Mouse (Mus musculus) heart, adult 2 months (tissue): ENCODE data around the gene Hcrtr1. TPM values are rescaled to one million over a fixed set of nuclear protein-coding genes. Genes with fewer than 3 reads are reported as not detected.
A peak's percentile ranks its signal among the peaks of the same experiment; 100 is the strongest.

Experiments
- DNase-seq, 2 experiments: peaks; one replicate each; pipeline ENCODE4 v3.0.0; 2021
- H3K27ac ChIP-seq: fragments of 200-600 bp; 2 replicates; pipeline ENCODE4 v1.8.1; 2022
- H3K27me3 ChIP-seq: fragments of 200-500 bp; 2 replicates; pipeline ENCODE4 v1.6.1; 2012; ENCODE audit warnings: mild to moderate bottlenecking, low read length, inconsistent platforms, mixed read lengths; ENCODE audit not compliant: control insufficient read depth, insufficient read depth
- H3K36me3 ChIP-seq: fragments of 200-500 bp; 2 replicates; pipeline ENCODE4 v1.6.1; 2012; ENCODE audit warnings: low read length, inconsistent platforms; ENCODE audit not compliant: control insufficient read depth, insufficient read depth
- H3K4me1 ChIP-seq: fragments of 200-500 bp; 2 replicates; pipeline ENCODE4 v1.6.1; 2011; ENCODE audit warnings: low read length; ENCODE audit not compliant: control insufficient read depth, insufficient read depth
- H3K4me3 ChIP-seq: fragments of 200-600 bp; 2 replicates; pipeline ENCODE4 v1.8.1; 2022
- H3K79me2 ChIP-seq: fragments of 200-500 bp; replicated peaks from 2 replicates; pipeline ENCODE4 v1.6.1; 2012; ENCODE audit warnings: mild to moderate bottlenecking, inconsistent platforms, low read length, moderate library complexity, mixed read lengths; ENCODE audit not compliant: control insufficient read depth, insufficient read depth
- H3K9ac ChIP-seq: fragments of 200-500 bp; 2 replicates; pipeline ENCODE4 v1.6.1; 2012; ENCODE audit warnings: low read depth, mild to moderate bottlenecking, control low read depth, inconsistent platforms, low read length, mixed read lengths
- CTCF ChIP-seq: fragments of 200-600 bp; IDR thresholded peaks from 2 replicates; pipeline ENCODE4 v1.8.1; 2022; ENCODE audit warnings: antibody characterized with exemption, mild to moderate bottlenecking, moderate library complexity
- EP300 ChIP-seq: fragments of 200-500 bp; IDR thresholded peaks from 2 replicates; pipeline ENCODE4 v1.6.1; 2011; ENCODE audit warnings: low read depth, low read length, control low read depth; ENCODE audit not compliant: insufficient read depth
- POLR2A ChIP-seq: fragments of 200-500 bp; IDR thresholded peaks from 2 replicates; pipeline ENCODE4 v1.6.1; 2011; ENCODE audit warnings: mild to moderate bottlenecking, low read depth, low read length, control low read depth; ENCODE audit not compliant: insufficient read depth
- WGBS: fragments of 180-500 bp; shearing (Covaris S2); methylation state at CpG from one replicate; pipeline ENCODE4 v1.1.7; 2018; 5-methylcytosine and 5-hydroxymethylcytosine counted together
- intact Hi-C: fragments of 180-260 bp; cut with DNase I; formaldehyde crosslinking; loops from one replicate; pipeline ENCODE4 v1.15.1; 2025
- polyA plus RNA-seq: library from polyadenylated mRNA; depleted of rRNA; stranded (reverse); fragments of >200 nt; gene quantifications from 2 replicates; pipeline ENCODE4 v1.2.3, GENCODE M21; 2012
- total RNA-seq, 2 experiments: library from RNA; stranded (reverse); gene quantifications; 2 replicates each; pipeline ENCODE4 v1.2.3; 2021

Gene Hcrtr1
- total and polyA plus RNA-seq, 3 experiments, result 0.27 TPM; not detected in 2

DNA sequence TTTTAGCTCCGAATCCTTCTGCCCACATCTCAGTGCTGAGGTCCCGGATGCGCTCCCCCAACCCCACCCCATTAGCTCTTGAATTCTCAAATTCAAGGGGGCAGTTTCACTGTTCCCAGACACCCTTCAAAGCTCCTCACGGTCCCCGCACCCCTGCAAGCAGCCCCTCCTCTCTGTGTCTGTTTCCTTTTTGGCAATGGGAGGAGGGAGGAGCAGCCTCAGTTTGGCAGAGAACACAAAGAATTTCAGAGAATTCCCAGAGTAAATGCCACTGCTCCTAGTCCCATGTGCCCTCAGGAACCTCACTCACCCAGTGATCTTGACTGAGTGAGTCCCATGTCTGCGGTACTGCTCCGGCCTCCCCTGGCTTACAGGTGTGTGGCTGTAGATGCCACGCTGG lies 27.4 kb upstream of the Hcrtr1 start:
- Histone ChIP-seq H3K27me3 (no peaks in the 10 kb centered on the region), H3K9ac (peak overlapping the region; percentile 32; the same call in 1 of the 2 replicates), H3K79me2 (no peaks in the 10 kb centered on the region), H3K27ac (peak overlapping the region; percentile 80), H3K36me3 (peaks cover 5% of the 10 kb centered on the region), H3K4me1 (peaks cover 34% of the 10 kb centered on the region), H3K4me3 (no peak overlapping the region)
- TF ChIP-seq POLR2A, result peak; percentile 39; the same call in 1 of the 2 replicates
- no peak for TF ChIP-seq CTCF
- WGBS, result 45% methylated on average over 8 of the region's 8 CpGs
- intact Hi-C loops, result no loop called here
- peak in 1 of 2 experiments; percentile 38 for DNase-seq

DNA sequence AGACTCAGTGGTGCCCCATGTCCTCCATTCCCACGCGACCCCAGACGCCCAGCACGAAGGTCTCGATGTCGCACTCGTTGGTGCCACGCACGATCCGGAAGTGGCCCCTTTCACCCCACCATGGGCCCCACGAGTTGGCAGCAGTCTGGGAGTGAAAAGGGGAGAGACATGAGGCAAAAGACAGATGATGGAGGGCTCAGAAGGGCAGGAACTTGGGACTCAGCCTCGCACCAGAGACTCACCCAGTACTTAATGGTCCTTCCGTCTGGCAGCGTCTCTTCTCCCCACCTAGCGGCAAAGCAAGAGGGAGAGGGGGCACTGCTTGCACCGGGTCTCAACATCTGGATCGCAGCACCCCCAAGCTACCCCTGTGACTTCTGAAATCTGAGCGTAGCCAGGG lies 26.9 kb upstream of the Hcrtr1 start:
- Histone ChIP-seq H3K36me3 (peaks cover 5% of the 10 kb centered on the region), H3K9ac (no peak overlapping the region), H3K27ac (peak overlapping the region; percentile 80), H3K4me3 (no peak overlapping the region), H3K27me3 (no peaks in the 10 kb centered on the region), H3K4me1 (peaks cover 34% of the 10 kb centered on the region), H3K79me2 (no peaks in the 10 kb centered on the region)
- DNase-seq, result no peak
- intact Hi-C loops, result no loop called here
- TF ChIP-seq CTCF, result no peak
- TF ChIP-seq EP300, result no peak
- no peak for TF ChIP-seq POLR2A
- WGBS, result 85% methylated on average over 18 of the region's 18 CpGs

DNA sequence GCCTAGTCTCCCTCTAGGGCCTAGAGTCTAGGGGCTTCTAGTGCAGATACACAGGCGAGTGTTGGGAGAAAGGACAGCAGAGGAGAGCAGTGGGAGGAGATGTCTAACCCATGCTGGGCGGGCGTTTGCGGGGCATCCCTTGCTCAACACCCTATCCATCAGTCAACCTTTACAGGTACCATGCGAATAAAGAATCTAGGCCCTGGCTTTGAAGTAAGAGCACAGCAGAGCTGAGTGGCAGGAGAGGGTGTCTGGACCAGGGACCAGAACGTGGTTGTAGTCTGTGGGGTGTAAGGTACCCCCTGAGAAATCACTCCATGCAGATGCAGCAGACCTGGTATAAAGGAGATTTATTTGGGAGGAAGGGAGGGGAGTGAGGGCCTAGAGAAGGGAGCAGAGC lies 25.0 kb upstream of the Hcrtr1 start:
- Histone ChIP-seq H3K4me3 (no peak overlapping the region), H3K27me3 (no peaks in the 10 kb centered on the region), H3K9ac (no peak overlapping the region), H3K79me2 (no peaks in the 10 kb centered on the region), H3K27ac (peak overlapping the region; percentile 75), H3K4me1 (peaks cover 25% of the 10 kb centered on the region), H3K36me3 (peaks cover 5% of the 10 kb centered on the region)
- no peak for DNase-seq
- TF ChIP-seq CTCF, result no peak
- no peak for TF ChIP-seq POLR2A
- TF ChIP-seq EP300, result no peak
- 81% methylated on average over 6 of the region's 6 CpGs for WGBS
- intact Hi-C loops, result no loop called here

DNA sequence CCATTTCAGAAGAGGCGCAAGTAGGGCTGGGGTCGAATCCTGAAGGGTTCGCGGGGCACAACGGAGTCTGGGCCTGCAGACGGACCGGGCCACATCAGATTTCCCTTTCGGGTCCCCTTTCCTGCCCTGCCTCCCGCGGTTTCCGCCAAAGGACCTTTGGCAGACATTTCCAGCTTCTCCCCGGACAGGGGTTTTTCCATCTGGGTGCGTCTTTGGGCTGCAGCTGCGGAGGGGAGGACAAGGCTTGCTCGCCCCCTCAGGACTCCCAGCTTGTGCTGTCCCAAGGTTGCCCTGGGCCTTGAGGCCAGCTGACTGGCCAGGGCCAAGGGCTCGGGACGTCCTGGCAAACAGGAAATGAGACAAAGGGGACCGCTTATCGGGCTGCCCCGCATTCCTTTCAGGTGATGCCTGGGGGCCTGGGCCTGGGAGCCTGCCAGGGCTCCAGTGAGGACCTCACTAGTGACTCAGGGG lies 24.3 kb upstream of the Hcrtr1 start:
- peak; percentile 56; the same call in 1 of the 2 replicates for TF ChIP-seq POLR2A
- TF ChIP-seq CTCF, result no peak
- 0 out of 2 replicates have a peak, but pooled peaks have one; percentile 14 for TF ChIP-seq EP300
- H3K36me3 ChIP-seq, result peaks cover 5% of the 10 kb centered on the region
- H3K79me2 ChIP-seq, result no peaks in the 10 kb centered on the region
- H3K4me3 ChIP-seq, result peak overlapping the region; percentile 0
- H3K27me3 ChIP-seq, result no peaks in the 10 kb centered on the region
- DNase-seq, result peak; percentile 72 to 78
- intact Hi-C loops, result loop anchor here (1.0 to 2.0 kb wide), 2 partner anchors 12 to 25 kb away; partner anchors contain the start of genes Hcrtr1 and Tinagl1
- H3K27ac ChIP-seq, result peak overlapping the region; percentile 75
- 6% methylated on average over 20 of the region's 20 CpGs for WGBS
- peaks cover 19% of the 10 kb centered on the region for H3K4me1 ChIP-seq
- peak overlapping the region; percentile 56 for H3K9ac ChIP-seq

DNA sequence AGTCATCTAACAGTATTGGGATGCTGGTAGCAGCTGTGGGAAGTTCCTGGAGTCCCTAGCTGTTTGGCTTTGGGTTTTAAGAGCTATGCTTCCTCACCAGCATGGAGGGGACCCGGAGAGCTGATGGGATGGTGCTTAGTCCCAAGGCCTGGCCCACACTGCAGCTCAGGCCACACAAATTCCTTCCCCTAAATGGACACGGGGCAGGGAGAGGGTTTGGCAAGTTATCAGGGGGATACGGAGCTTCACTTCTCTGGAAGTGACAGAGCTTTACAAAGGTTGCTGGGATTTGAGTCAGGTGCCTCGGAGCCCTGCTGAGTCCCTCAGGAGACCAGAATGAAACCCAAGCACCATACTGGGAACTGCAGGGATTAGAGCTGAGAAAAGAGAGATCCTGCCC lies 22.2 kb upstream of the Hcrtr1 start:
- Histone ChIP-seq H3K4me3 (no peak overlapping the region), H3K36me3 (peaks cover 3% of the 10 kb centered on the region), H3K27ac (no peak overlapping the region), H3K79me2 (no peaks in the 10 kb centered on the region), H3K9ac (no peak overlapping the region), H3K4me1 (peaks cover 12% of the 10 kb centered on the region), H3K27me3 (no peaks in the 10 kb centered on the region)
- WGBS, result 26% methylated on average over 4 of the region's 4 CpGs
- no peak for TF ChIP-seq EP300
- TF ChIP-seq POLR2A, result no peak
- no peak for TF ChIP-seq CTCF
- DNase-seq, result no peak
- intact Hi-C loops, result no loop called here

DNA sequence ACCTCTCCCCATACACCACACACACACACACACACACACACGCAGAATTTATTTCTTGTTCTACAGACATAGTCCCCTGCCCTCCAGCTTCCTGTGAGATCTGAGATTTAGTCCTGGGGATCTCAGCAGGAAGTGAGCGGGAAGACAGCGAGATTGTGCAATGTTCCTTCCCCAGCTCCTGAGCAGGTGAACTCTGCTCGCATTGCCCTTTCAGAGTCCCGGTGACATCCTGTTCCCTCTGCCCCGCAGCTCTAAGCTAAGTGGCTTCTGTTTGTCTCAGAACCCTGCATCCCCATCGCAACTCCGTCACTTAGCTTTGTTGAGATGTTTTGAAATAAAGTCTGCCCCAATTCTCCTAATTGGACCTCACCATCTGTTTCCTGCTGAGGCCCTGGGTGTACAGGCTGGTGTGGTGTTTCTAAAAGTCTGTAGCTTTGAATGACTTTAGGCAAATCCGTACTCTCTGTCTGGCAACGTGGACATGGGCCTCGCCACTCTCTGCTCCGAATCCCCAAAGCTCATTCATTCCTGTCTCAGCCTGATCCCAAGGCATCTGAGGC lies 17.7 kb upstream of the Hcrtr1 start:
- peaks cover 2% of the 10 kb centered on the region; the same call in 1 of the 2 replicates for H3K4me1 ChIP-seq
- no peak overlapping the region for H3K27ac ChIP-seq
- no peak for DNase-seq
- no peak overlapping the region for H3K9ac ChIP-seq
- H3K27me3 ChIP-seq, result no peaks in the 10 kb centered on the region
- WGBS, result 56% methylated on average over 12 of the region's 12 CpGs
- no peak overlapping the region for H3K4me3 ChIP-seq
- no peak for TF ChIP-seq CTCF
- TF ChIP-seq EP300, result no peak
- TF ChIP-seq POLR2A, result no peak
- H3K36me3 ChIP-seq, result no peaks in the 10 kb centered on the region
- H3K79me2 ChIP-seq, result no peaks in the 10 kb centered on the region
- intact Hi-C loops, result no loop called here
